Mouse (Mus musculus) myocyte (in vitro differentiated cells): ENCODE data around the gene Cd248.

Source experiments
- CEBPB ChIP-seq: IDR thresholded peaks from 2 replicates; pipeline ENCODE4 v1.6.1; 2011; ENCODE audit warnings: mild to moderate bottlenecking, moderate library complexity; ENCODE audit not compliant: poor library complexity, insufficient read depth, severe bottlenecking
- E2F4 ChIP-seq: IDR thresholded peaks from one replicate; pipeline ENCODE4 v1.6.1; 2011; ENCODE audit warnings: mild to moderate bottlenecking, control low read depth, moderate library complexity; ENCODE audit not compliant: insufficient read depth
- MAX ChIP-seq: IDR thresholded peaks from one replicate; pipeline ENCODE4 v1.6.1; 2011; ENCODE audit warnings: low read depth, mild to moderate bottlenecking, control low read depth
- MYOG ChIP-seq, 3 experiments: IDR thresholded peaks; one replicate each; pipeline ENCODE4 v1.6.1; 2011; ENCODE audit warnings: control low read depth in 2 of 3, low read depth in 2 of 3, mild to moderate bottlenecking in 2 of 3; ENCODE audit not compliant: insufficient read length in 2 of 3, control insufficient read depth in 1 of 3, insufficient read depth in 1 of 3
- POLR2A ChIP-seq: IDR thresholded peaks from one replicate; pipeline ENCODE4 v1.6.1; 2011; ENCODE audit warnings: low read depth, mild to moderate bottlenecking, control low read depth, moderate library complexity; ENCODE audit not compliant: insufficient read length
- POLR2AphosphoS2 ChIP-seq: IDR thresholded peaks from one replicate; pipeline ENCODE4 v1.6.1; 2011; ENCODE audit warnings: low read depth, control low read depth; ENCODE audit not compliant: insufficient read length
- SRF ChIP-seq: IDR thresholded peaks from one replicate; pipeline ENCODE4 v1.6.1; 2011; ENCODE audit warnings: low read depth; ENCODE audit not compliant: control insufficient read depth, insufficient read length
- TCF12 ChIP-seq: IDR thresholded peaks from one replicate; pipeline ENCODE4 v1.6.1; 2011; ENCODE audit warnings: mild to moderate bottlenecking, control low read depth; ENCODE audit not compliant: poor library complexity, insufficient read depth, severe bottlenecking
- TCF3 ChIP-seq: IDR thresholded peaks from one replicate; pipeline ENCODE4 v1.6.1; 2011; ENCODE audit warnings: low read depth, control low read depth; ENCODE audit not compliant: insufficient read length

GRCm38 (mm10) chr19:5058801-5059771, 8.8 kb upstream of the Cd248 start:
- TF ChIP-seq CEBPB: no peak
- peak; percentile 43 for TF ChIP-seq POLR2A
- no peak for TF ChIP-seq TCF12
- TF ChIP-seq TCF3: no peak
- no peak for TF ChIP-seq MYOG (IDR thresholded peaks at IDR 0.05; ENCODE audit: control insufficient read depth in 1 of 3, insufficient read depth in 1 of 3, insufficient read length in 2 of 3, low read depth in 2 of 3)
- no peak for TF ChIP-seq E2F4
- no peak for TF ChIP-seq MAX
- TF ChIP-seq POLR2AphosphoS2: peak; percentile 82
- TF ChIP-seq SRF: no peak
